Mouse (Mus musculus) adrenal gland, postnatal 4 days (tissue): ENCODE data around the gene Orai3. TPM values are rescaled to one million over a fixed set of nuclear protein-coding genes. Genes with fewer than 3 reads are reported as not detected.
A peak's percentile ranks its signal among the peaks of the same experiment; 100 is the strongest.
"Not testable (repeated sequence)": the region's sequence is repeated elsewhere in the genome, so short reads cannot be mapped to it uniquely, and the experiment has no call there.

Experiments used
- DNase-seq, 2 experiments: peaks; one replicate each; pipeline ENCODE4 v3.0.0; 2021 to 2022; ENCODE audit warnings: low spot score in 2 of 2, mixed read lengths in 2 of 2
- long read RNA-seq, 2 experiments: library from polyadenylated mRNA; stranded (forward); transcript quantifications; one replicate each; pipeline ENCODE4 v2.0.0; 2021
- total RNA-seq, 2 experiments: library from RNA; stranded (reverse); gene quantifications; 2 replicates each; pipeline ENCODE4 v1.2.3; 2021

Gene Orai3
- 10 to 100 TPM; 26.7 to 28.9 TPM for total RNA-seq
- long read RNA-seq, experiment 1, transcript Orai3-201 (2 exons, 1,996 nt) = major isoform, 26 of 30 reads
- long read RNA-seq, experiment 1, partial matches to known transcripts = 0 of 30 reads
- long read RNA-seq, experiment 1, other reads (novel, unspliced or antisense) = 4 of 30 reads
- long read RNA-seq, experiment 2, transcript Orai3-201 (2 exons, 1,996 nt) = major isoform, 29 of 36 reads
- long read RNA-seq, experiment 2, partial matches to known transcripts = 0 of 36 reads
- long read RNA-seq, experiment 2, other reads (novel, unspliced or antisense) = 7 of 36 reads

- peak; percentile 70 to 79 for DNase-seq
These were observed at the start of gene Orai3 for GRCm38 (mm10) chr7:127769651-127770038. Orai3 (plus strand) TSS chr7:127769815.

DNA sequence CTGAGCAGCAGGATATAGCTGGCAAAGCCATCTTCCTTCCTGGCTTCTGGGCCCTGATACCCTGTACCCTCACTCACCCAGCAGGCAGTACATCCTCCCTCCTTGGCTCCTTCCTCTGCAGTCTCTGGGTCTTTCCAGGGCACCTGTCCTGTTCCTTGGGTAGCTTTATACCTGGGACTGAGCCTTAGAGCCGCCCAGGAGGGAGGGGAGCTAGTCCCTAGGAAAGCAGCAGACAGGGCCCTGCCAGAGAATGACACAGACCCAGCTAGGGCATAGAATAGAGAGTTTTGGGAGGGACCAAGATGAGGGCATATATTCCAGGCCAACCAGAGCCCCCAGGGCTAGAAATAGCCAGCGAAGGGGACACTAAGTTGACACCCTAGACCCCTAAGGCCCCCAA is 44.1 kb upstream of the Orai3 start:
- no peak for DNase-seq

DNA sequence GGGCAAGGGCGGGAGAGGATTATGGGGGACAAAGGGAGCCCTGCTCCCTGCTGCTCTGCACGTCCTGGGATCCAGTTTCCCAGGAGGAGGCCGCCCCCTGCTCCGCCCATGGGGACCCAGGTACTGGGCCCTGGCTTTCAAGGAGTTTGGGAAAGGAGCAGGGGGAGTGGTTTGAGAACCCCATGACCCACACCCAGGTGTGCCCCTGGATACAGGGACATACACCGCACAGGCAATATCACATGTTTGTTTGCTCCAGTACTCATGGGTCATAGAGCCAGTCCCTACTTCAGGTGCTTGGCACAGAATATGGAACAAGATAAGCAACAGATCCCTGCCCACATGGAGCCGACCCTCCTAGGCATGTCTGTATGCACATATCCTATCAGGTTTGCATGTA is 43.7 kb upstream of the Orai3 start:
- no peak for DNase-seq

DNA sequence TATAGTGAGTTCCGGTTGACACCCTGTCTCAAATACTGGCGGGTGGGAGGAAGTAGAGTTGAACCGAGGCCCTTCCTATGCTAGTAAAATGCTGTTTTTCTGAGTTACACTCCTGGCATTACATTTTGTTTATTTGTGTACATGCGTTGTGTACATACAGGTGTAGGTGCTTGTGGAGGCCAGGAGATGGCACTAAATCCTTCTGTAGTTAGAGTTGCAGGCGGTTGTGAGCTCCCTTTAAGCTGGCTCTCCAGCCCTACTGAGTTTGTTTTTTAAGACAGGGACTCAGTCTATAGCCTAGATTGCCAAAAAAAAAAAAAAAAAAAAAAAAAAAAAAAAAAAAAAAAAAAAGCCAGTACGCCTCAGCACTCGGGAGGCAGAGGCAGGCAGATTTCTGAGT is 41.7 kb upstream of the Orai3 start:
- DNase-seq = no peak

GRCm38 (mm10) chr7:127730170-127730569 is 39.4 kb upstream of the Orai3 start:
- DNase-seq = no peak

DNA sequence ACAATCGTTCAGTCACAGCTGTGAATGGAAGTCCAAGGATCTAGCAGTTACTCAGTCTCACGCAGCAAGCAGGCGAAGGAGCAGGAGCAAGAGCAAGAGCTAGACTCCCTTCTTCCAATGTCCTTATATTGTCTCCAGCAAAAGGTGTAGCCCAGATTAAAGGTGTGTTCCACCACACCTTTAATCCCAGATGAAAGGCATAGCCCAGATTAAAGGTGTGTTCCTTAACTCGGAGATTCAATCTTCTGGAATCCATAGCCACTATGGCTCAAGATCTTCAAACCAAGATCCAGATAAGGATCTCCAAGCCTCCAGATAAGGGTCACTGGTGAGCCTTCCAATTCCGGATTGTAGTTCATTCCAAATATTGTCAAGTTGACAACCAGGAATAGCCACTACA is 37.5 kb upstream of the Orai3 start, which contains the start of gene Ctf2:
Gene Ctf2, minus strand, starts transcription at position 101 of the 400 bp plus-strand sequence.
- DNase-seq = not testable (repeated sequence)

- peak; percentile 37 to 57 for DNase-seq
These were observed 25.1 kb upstream of the Orai3 start, which contains the start of gene Fbxl19 for GRCm38 (mm10) chr7:127744366-127745045. Fbxl19 (plus strand) TSS chr7:127744543.

DNA sequence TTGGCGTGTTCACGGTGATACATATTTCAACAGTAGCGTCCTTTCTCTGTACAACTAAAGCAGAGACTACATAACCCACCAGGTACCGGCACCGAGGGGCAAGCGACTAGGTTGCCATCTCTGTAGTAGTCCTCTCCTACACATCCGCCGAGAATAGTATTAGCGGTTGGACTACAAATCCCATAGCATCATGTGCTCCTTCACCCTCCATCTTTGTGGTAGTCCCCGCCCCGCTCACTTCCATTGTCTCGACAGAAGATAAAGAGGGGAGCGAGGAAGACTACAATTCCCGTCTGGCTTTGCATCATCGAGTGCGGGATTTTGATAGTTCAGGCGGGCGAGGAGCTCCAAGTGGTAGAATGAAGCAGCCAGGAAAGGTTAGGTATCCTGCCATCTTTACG is 24.4 kb upstream of the Orai3 start:
- peak; percentile 43 to 77 for DNase-seq

GRCm38 (mm10) chr7:127745652-127746493 is 23.7 kb upstream of the Orai3 start:
- peak; percentile 60 to 87 for DNase-seq

- no peak for DNase-seq
These were observed 22.8 kb upstream of the Orai3 start for GRCm38 (mm10) chr7:127746494-127747491.

GRCm38 (mm10) chr7:127747559-127748234 is 21.9 kb upstream of the Orai3 start:
- DNase-seq = no peak

DNA sequence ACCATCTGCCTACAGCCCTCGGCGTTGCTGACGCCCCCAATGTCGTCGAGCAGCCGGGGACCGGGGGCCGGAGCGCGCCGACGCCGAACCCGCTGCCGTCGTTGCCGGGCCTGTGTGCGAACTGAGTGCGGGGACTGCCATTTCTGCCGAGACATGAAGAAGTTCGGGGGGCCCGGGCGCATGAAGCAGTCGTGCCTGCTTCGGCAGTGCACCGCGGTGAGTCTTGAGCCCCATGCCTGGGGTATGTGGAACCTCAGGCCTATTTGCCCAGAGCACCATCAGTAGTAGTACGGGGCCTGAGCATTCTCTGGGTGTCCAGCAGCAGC is 21.4 kb upstream of the Orai3 start:
- no peak for DNase-seq

GRCm38 (mm10) chr7:127750131-127751127 is 19.2 kb upstream of the Orai3 start:
- DNase-seq = no peak

- no peak for DNase-seq
These were observed 18.0 kb upstream of the Orai3 start for GRCm38 (mm10) chr7:127751619-127752018.

DNA sequence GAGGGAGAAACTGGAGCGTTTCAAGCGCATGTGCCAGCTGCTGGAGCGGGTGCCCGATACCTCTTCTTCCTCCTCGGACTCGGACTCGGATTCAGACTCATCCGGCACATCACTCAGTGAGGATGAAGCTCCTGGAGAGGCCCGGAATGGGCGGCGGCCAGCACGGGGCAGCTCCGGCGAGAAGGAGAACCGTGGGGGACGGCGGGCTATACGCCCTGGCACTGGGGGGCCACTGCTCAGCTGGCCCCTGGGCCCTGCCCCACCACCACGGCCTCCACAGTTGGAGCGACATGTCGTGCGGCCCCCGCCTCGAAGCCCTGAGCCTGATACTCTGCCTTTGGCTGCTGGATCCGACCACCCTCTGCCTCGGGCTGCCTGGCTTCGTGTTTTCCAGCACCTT is 17.5 kb upstream of the Orai3 start:
- DNase-seq = no peak

DNA sequence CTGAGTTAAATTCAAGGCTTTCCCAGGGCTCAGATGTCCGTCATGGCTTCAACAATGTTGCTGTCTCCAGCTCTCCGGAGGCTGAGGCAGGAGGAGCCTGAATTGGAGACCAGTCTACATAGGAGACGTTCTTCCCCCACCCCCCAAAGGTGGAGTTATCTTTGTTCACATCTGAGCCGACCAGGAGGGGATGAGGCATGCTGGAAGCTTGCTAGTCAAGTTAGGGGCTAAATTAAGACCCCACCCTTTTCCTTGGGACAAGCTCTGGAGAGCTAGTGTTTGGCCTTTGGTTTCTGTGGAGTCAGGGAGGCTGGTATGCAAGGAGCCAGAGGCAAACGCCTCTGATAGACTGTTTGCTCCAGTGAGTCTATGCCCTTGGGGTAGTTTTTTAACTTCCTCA is 16.5 kb upstream of the Orai3 start:
- DNase-seq = no peak

DNA sequence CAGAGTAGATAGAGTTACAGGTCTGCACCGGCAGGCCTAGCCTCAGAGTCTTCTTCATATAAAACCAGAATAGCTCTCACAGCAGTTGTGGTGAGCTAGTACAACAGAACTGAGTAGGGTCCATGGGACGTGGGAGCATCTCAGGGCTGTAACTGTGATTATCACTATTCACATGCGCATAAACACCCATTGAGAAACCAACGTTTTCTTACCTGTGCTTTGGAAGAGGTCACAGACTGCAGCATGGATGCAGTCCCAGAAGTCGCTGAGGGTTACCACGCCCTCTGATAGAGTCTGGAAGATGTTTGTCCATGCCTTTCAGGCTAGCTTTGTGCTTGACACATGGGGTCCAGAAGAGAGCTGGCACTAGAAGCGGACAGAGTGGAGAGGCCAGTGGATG is 15.9 kb upstream of the Orai3 start:
- no peak for DNase-seq

DNA sequence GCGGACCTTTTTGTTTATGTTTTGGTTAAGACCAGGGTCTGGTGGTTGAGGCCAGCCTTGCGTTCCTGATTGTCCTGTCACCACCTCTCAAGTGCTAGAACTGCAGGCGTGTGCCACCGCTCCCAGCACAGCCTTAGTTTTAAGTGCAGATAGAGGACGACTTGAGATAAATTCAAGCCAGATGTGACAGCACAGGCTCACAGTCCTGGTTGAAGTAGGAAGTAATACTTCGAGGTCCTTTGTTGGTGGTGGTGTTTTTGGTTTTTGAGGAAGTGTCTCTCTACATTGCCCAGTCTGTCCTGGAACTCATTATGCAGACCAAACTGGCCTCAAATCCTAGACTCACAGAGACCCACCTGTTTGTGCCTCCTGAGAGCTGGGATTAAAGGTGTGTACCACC is 9.9 kb upstream of the Orai3 start:
- no peak for DNase-seq

- DNase-seq = no peak
These were observed 9.1 kb upstream of the Orai3 start for GRCm38 (mm10) chr7:127760478-127760877.
